Mouse (Mus musculus) adrenal gland, adult 8-10 months (tissue): Measurements from ENCODE around the gene Npnt. TPM values are rescaled to one million over a fixed set of nuclear protein-coding genes. Genes with fewer than 3 reads are reported as not detected.
A peak's percentile ranks its signal among the peaks of the same experiment; 100 is the strongest.

Source experiments
- DNase-seq: peaks from one replicate; pipeline ENCODE4 v3.0.0; 2022
- total RNA-seq, 4 experiments: library from RNA; stranded (reverse); gene quantifications; 2 replicates each; pipeline ENCODE4 v1.2.4; 2022

Npnt gene
- total RNA-seq, result 10 to 100 TPM in 3 of 4 experiments, 1 to 10 TPM in 1; 9.5 to 15.7 (median 11.9) TPM

- peak; percentile 5 for DNase-seq
These were observed at the start of gene Npnt for GRCm38 (mm10) chr3:132949791-132950528. Gene Npnt, minus strand, starts transcription at chr3:132950291.

GRCm38 (mm10) chr3:132996299-132996698, 46.2 kb upstream of the Npnt start:
- no peak for DNase-seq

- DNase-seq, result no peak
These were observed 45.8 kb upstream of the Npnt start for GRCm38 (mm10) chr3:132995904-132996267.

GRCm38 (mm10) chr3:132995172-132995903, 45.2 kb upstream of the Npnt start:
- DNase-seq, result no peak

GRCm38 (mm10) chr3:132986188-132986587, 36.1 kb upstream of the Npnt start:
- DNase-seq, result no peak

- DNase-seq, result no peak
These were observed 33.9 kb upstream of the Npnt start for GRCm38 (mm10) chr3:132983845-132984485.

GRCm38 (mm10) chr3:132981968-132982367, 31.9 kb upstream of the Npnt start:
- DNase-seq, result no peak

- DNase-seq, result no peak
These were observed 29.8 kb upstream of the Npnt start for GRCm38 (mm10) chr3:132979781-132980461.

GRCm38 (mm10) chr3:132966255-132966654, 16.2 kb upstream of the Npnt start:
- DNase-seq, result no peak

- no peak for DNase-seq
These were observed 14.8 kb upstream of the Npnt start for GRCm38 (mm10) chr3:132964715-132965507.

GRCm38 (mm10) chr3:132962631-132963361, 12.7 kb upstream of the Npnt start:
- no peak for DNase-seq

- DNase-seq, result no peak
These were observed 414 bp upstream of the Npnt start for GRCm38 (mm10) chr3:132950529-132950880.

- DNase-seq, result no peak
These were observed 706 bp downstream of the Npnt start for GRCm38 (mm10) chr3:132949380-132949790.

- DNase-seq, result no peak
These were observed 1.7 kb downstream of the Npnt start for GRCm38 (mm10) chr3:132948298-132948795.

- DNase-seq, result no peak
These were observed 4.0 kb downstream of the Npnt start for GRCm38 (mm10) chr3:132946086-132946485.

GRCm38 (mm10) chr3:132945669-132946068, 4.4 kb downstream of the Npnt start:
- no peak for DNase-seq

- no peak for DNase-seq
These were observed 5.5 kb downstream of the Npnt start for GRCm38 (mm10) chr3:132944609-132945008.

- DNase-seq, result no peak
These were observed 5.9 kb downstream of the Npnt start for GRCm38 (mm10) chr3:132944193-132944592.

GRCm38 (mm10) chr3:132942778-132943177, 7.3 kb downstream of the Npnt start:
- no peak for DNase-seq

- no peak for DNase-seq
These were observed 9.7 kb downstream of the Npnt start for GRCm38 (mm10) chr3:132940181-132940990.
